Comparison of ENCODE assay signal across 9 mouse cellular contexts in the genomic region with DNA sequence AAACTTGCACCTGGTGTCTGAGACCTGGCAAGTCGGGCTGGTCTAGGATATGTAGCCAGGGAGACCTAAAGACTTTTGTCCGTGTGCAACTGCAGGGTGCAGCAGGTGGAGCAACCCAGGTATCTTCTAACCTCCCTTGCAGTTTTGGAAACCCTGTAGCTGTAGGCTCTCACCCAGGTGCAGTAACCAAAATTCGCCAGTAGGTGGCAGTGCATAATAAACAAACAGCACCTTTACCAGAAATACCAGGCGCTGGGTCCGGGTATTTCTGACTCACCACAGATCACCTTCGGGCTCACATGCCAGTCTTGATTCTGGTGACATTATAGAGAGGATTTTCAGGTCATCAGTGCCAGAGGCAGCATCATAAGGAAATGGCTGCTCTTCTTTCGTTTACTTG. TPM values are rescaled to one million over a fixed set of nuclear protein-coding genes. Genes with fewer than 3 reads are reported as not detected.
DNase-seq lines count a peak whose midpoint lies in the region; ATAC-seq and TF ChIP-seq lines count a peak whose summit lies in the region.
"Had no signal": no experiment of that assay in that cellular context is flagged by ENCODE, and none has a peak within 500 bp of the region (broad histone marks: within the 10 kb centered on the region; RNA-seq: fewer than 3 reads in every experiment).

No protein-coding gene starts in this region.

- H3K36me3 ChIP-seq in liver, postnatal 0 days (replicated peaks; ENCODE audit: insufficient read depth, low read length): no peaks in the 10 kb centered on the region
- H3K36me3 ChIP-seq: liver, embryonic 15.5 days had no signal

- H3K4me1 ChIP-seq in liver, postnatal 0 days (ENCODE audit: insufficient read depth): peaks cover 2% of the 10 kb centered on the region; the same call in 1 of the 2 replicates

- peak; percentile 85 to 88 for DNase-seq in B cell, adult 2 months
- peak; percentile 71 for DNase-seq in T-cell, adult 2 months (ENCODE audit: low spot score)
- peak; percentile 90 to 91 for DNase-seq in cerebellum, postnatal 25 days
- peak; percentile 79 for DNase-seq in gastrocnemius, postnatal 10 days
- peak; percentile 75 to 87 for DNase-seq in kidney, postnatal 25 days
- peak; percentile 85 for DNase-seq in liver, postnatal 0 days
- peak; percentile 74 for DNase-seq in ovary, postnatal 14 days (ENCODE audit: low spot score)
- DNase-seq in thymus, postnatal 14 days: peak; percentile 83

- no peaks in the 10 kb centered on the region for H3K9me3 ChIP-seq in liver, postnatal 0 days (ENCODE audit: low read length)
- H3K9me3 ChIP-seq: liver, embryonic 15.5 days had no signal

- no peak for TF ChIP-seq EP300 in liver, postnatal 0 days (IDR thresholded peaks at IDR 0.05; ENCODE audit: low read depth)

- H3K9ac ChIP-seq in liver, postnatal 0 days (replicated peaks): no peak overlapping the region
- H3K9ac ChIP-seq: liver, embryonic 15.5 days had no signal

- H3K4me2 ChIP-seq in liver, postnatal 0 days (ENCODE audit: low read depth, low read length): no peak overlapping the region
- H3K4me2 ChIP-seq: liver, embryonic 15.5 days had no signal

- H3K4me3 ChIP-seq in liver, postnatal 0 days (ENCODE audit: low read depth, low read length): no peak overlapping the region
- H3K4me3 ChIP-seq: liver, embryonic 15.5 days had no signal

- H3K27ac ChIP-seq in liver, postnatal 0 days (ENCODE audit: low read depth): no peak overlapping the region
- H3K27ac ChIP-seq: liver, embryonic 15.5 days had no signal

- peaks cover 2% of the 10 kb centered on the region; the same call in 1 of the 2 replicates for H3K27me3 ChIP-seq in liver, postnatal 0 days (ENCODE audit: insufficient read depth, low read length)

- peak; percentile 86 for TF ChIP-seq CTCF in liver, postnatal 0 days (IDR thresholded peaks at IDR 0.05; ENCODE audit: low read depth)

- 2% methylated on average over 7 of the region's 7 CpGs for WGBS in liver, postnatal 0 days (ENCODE audit: insufficient replicate concordance)

- no peak for ATAC-seq in liver, postnatal 0 days

RNA-seq across cellular contexts. Expression of a gene that starts 55.5 kb away (rescaled TPM):
- total RNA-seq in gastrocnemius, postnatal 10 days (2021): not detected
- 0.28 and 0.41 TPM in 2 replicates for polyA plus RNA-seq in liver, postnatal 0 days (2015; fragmentation: Nextera tagmentation; extraction: Ambion mirVana)

RNA-seq across cellular contexts. Expression of a gene that starts 55.9 kb away (rescaled TPM):
- total RNA-seq in gastrocnemius, postnatal 10 days (2021): not detected
- 2.1 and 2.5 TPM in 2 replicates for polyA plus RNA-seq in liver, postnatal 0 days (2015; fragmentation: Nextera tagmentation; extraction: Ambion mirVana)
